Mouse (Mus musculus) midbrain, embryonic 14.5 days (tissue): ENCODE results near the gene Hoxb4. TPM values are rescaled to one million over a fixed set of nuclear protein-coding genes. Genes with fewer than 3 reads are reported as not detected.

ENCODE experiments used
- ATAC-seq: fragments of 200-750 bp; cut with Nextera tagmentation; 2 replicates; pipeline ENCODE4 v1.8.0; 2017; ENCODE audit warnings: moderate number of reproducible peaks, moderate library complexity; ENCODE audit not compliant: low FRiP score, low TSS enrichment
- DNase-seq: peaks from one replicate; pipeline ENCODE4 v3.0.0-alpha.2; 2015
- H3K27ac ChIP-seq: fragments of 300-500 bp; sonication (generic); replicated peaks from 2 replicates; pipeline ENCODE4 v1.5.1; 2014; ENCODE audit warnings: mild to moderate bottlenecking, low read depth, low read length, moderate library complexity
- H3K27me3 ChIP-seq: fragments of 300-500 bp; sonication (generic); 2 replicates; pipeline ENCODE4 v1.6.1; 2014; ENCODE audit warnings: low read length, control low read depth, mixed read lengths; ENCODE audit not compliant: control insufficient read depth, insufficient read depth
- H3K36me3 ChIP-seq: fragments of 300-500 bp; sonication (generic); 2 replicates; pipeline ENCODE4 v1.6.1; 2014; ENCODE audit warnings: low read length, control low read depth; ENCODE audit not compliant: control insufficient read depth, insufficient read depth
- H3K4me1 ChIP-seq: fragments of 300-500 bp; sonication (generic); 2 replicates; pipeline ENCODE4 v1.6.1; 2014; ENCODE audit warnings: mild to moderate bottlenecking, antibody characterized with exemption, low read length, control low read depth; ENCODE audit not compliant: control insufficient read depth, insufficient read depth
- H3K4me2 ChIP-seq: fragments of 300-500 bp; sonication (generic); 2 replicates; pipeline ENCODE4 v1.6.1; 2014; ENCODE audit warnings: mild to moderate bottlenecking, low read length, moderate library complexity
- H3K4me3 ChIP-seq: fragments of 300-500 bp; sonication (generic); replicated peaks from 2 replicates; pipeline ENCODE4 v1.5.1; 2014; ENCODE audit warnings: low read depth, low read length
- H3K9ac ChIP-seq: fragments of 300-500 bp; sonication (generic); replicated peaks from 2 replicates; pipeline ENCODE4 v1.6.1; 2014; ENCODE audit warnings: mild to moderate bottlenecking, low read length, moderate library complexity
- H3K9me3 ChIP-seq: fragments of 300-500 bp; sonication (generic); 2 replicates; pipeline ENCODE4 v1.6.1; 2016; ENCODE audit warnings: low read length, control low read depth, mixed read lengths; ENCODE audit not compliant: control insufficient read depth
- WGBS: fragments of 180-500 bp; shearing (Covaris S2); extraction: QIAGEN DNeasy Blood & Tissue Kit; methylation state at CpG from one replicate; pipeline ENCODE4 v1.1.7; 2014; 5-methylcytosine and 5-hydroxymethylcytosine counted together
- polyA plus RNA-seq: library from polyadenylated mRNA; unstranded; fragments of >200 nt; fragmentation: Nextera tagmentation; extraction: Ambion mirVana; gene quantifications from 2 replicates; pipeline ENCODE4 v1.2.1, GENCODE M21; 2014

Hoxb4 gene
- polyA plus RNA-seq, 1 experiment from 2014 or later: not detected

DNA sequence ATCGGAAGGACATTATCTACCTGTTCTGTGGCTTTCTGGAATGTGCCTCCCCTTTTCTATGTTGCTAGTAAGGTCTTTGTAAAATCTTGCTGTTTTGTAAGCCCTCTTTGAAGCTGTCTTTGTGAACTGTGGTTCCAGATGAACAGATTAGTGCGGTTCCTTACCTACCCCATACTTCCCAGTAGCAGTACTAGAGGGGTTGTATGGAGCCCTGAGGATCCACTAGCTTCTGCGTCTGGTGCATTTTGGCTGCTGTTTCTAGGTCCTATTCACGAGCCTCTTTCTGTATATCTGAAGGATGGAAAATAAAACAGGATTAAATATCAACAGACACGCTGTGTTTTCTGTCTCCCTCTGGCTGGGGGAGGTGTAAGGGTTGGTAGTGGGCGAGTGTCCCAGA is 28.2 kb upstream of the Hoxb4 start:
- H3K4me3 ChIP-seq: no peak overlapping the region
- no peak overlapping the region for H3K27ac ChIP-seq
- no peak for ATAC-seq

DNA sequence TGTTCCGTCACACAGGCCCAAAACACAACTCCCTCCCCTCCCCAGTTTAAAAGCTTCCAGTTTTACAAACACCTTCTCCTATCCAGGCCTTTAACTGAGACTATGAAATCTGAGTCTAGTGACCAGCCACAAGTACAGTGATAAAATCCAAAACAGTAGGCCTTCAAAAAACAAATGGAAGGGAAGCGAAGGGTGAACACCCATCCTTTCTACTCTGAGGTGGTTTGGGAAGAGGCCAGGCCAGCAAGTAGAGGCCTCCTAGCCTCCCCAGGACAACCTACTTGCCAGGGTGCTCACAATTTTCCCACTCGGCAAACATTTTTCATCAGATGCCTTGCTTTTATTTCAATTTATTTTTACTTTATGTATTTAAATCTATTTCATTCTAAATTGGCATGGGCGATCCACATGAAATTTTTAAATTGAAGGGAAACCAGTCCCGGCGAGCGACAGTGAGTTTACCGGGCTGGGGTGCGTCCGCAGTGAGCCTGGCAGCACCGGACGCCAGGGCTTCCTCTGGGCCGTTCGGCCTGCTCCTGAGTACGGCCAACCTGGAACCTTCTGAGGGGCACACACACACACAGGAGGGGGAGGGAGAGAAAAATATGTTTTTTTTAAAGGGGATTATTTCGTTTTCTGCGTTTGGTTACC is 27.2 kb upstream of the Hoxb4 start:
- H3K4me3 ChIP-seq: no peak overlapping the region
- WGBS: 3% methylated on average over 17 of the region's 17 CpGs
- H3K27me3 ChIP-seq: peaks cover 97% of the 10 kb centered on the region
- H3K9me3 ChIP-seq: no peaks in the 10 kb centered on the region
- DNase-seq: no peak
- no peaks in the 10 kb centered on the region for H3K36me3 ChIP-seq
- no peak for ATAC-seq
- no peak overlapping the region for H3K4me2 ChIP-seq
- H3K27ac ChIP-seq: no peak overlapping the region
- no peak overlapping the region for H3K9ac ChIP-seq
- H3K4me1 ChIP-seq: no peaks in the 10 kb centered on the region

More for the DNA sequence above, 28.2 kb upstream of the Hoxb4 start:
- H3K4me1 ChIP-seq: no peaks in the 10 kb centered on the region
- no peaks in the 10 kb centered on the region for H3K36me3 ChIP-seq
- 6% methylated on average over 6 of the region's 6 CpGs for WGBS
- H3K4me2 ChIP-seq: no peak overlapping the region
- DNase-seq: no peak
- no peak overlapping the region for H3K9ac ChIP-seq
- H3K9me3 ChIP-seq: no peaks in the 10 kb centered on the region
- H3K27me3 ChIP-seq: peaks cover 97% of the 10 kb centered on the region

DNA sequence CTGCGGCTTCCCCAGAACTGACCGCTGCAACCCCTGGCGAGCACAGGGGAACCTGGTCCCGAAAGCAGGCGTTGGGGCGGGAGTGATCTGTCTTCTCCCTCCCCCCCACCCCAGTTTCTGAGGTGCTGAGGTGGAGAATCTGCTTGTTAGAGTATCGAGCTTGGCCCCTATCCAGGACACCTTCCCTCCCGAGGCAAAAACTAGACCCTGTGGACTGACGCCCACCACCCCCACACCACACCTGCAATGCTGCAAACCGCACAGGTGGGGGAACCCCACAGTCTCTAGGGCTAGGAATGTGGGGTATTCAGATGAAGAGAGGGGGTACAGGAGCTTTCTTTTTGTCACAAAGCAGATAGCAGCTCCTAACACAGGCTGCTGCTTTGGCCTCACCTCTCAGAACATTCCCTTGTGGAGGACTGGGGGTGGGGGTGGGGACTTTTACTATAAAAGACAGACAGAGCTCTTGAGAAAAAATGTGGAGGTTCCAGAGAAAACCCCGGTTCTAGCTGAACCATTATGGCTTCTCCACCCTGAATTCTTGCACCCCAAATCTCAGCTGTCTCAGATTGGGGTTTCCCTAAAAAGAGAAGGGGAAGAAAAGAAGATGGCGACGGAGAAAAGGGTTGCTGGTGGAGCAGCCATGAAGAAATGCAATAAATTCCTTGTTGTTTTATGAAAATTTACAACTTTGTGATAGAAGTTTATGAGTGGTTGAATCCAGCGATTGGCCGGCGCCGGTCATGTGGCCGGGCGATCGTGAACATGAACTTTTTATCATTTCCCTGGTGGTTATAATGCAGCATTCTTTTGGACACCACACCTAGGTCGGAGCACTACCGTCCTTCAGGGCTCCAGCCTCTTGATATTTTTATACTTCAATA is 26.1 kb upstream of the Hoxb4 start, which contains the start of gene Hoxb6:
Gene Hoxb6, plus strand, starts transcription at position 796 of the 884 bp plus-strand sequence.
- 1% methylated on average over 22 of the region's 22 CpGs for whole genome bisulfite sequencing
- Histone ChIP-seq H3K27ac (no peak within 1 kb of the TSS), H3K9ac (no peak within 1 kb of the TSS), H3K36me3 (no peaks in the 10 kb centered on the region), H3K27me3 (peaks cover 97% of the 10 kb centered on the region), H3K4me3 (no peak within 1 kb of the TSS), H3K4me2 (no peak within 1 kb of the TSS), H3K9me3 (no peaks in the 10 kb centered on the region), H3K4me1 (no peaks in the 10 kb centered on the region)
- ATAC-seq: no peak
- no peak for DNase-seq

DNA sequence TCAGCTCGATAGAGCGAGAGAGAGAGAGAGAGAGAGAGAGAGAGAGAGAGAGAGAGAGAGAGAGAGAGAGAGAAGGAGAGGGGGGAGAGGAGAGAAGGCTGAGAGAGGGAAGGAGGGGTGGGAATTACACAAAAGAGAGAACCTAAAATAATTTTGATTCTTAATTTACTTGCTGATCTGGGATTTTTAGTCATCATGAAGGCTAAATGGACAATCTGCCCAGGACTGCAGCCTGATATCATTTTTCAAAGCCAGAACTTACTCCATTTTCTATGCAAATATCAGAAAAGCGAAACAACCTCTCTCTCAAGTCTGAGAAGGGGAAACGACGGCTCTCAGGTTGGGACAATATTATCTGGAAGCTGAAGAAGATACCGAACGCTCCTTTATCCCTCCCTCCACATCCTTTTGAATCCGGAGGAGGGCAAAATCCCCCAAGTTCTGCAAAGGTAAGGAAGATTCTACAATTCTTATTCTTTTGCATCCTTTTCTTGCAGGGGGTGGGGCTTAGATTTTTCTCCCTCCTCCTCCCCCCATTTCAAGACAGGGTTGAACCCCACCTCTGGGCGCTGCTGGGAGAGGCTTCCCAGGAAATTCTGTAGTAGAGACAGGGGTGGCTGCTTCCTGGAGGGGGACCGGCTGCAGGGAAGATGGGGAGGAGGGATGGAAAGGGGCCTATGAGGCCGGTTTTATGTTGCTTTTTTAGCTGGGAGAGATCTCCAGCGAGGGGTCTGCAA is 25.3 kb upstream of the Hoxb4 start:
- H3K4me3 ChIP-seq: no peak overlapping the region
- ATAC-seq: no peak
- no peaks in the 10 kb centered on the region for H3K4me1 ChIP-seq
- peaks cover 97% of the 10 kb centered on the region for H3K27me3 ChIP-seq
- under 1% methylated on average over 12 of the region's 12 CpGs for WGBS
- H3K36me3 ChIP-seq: no peaks in the 10 kb centered on the region
- DNase-seq: no peak
- no peak overlapping the region for H3K4me2 ChIP-seq
- H3K9ac ChIP-seq: no peak overlapping the region
- no peak overlapping the region for H3K27ac ChIP-seq
- no peaks in the 10 kb centered on the region for H3K9me3 ChIP-seq

DNA sequence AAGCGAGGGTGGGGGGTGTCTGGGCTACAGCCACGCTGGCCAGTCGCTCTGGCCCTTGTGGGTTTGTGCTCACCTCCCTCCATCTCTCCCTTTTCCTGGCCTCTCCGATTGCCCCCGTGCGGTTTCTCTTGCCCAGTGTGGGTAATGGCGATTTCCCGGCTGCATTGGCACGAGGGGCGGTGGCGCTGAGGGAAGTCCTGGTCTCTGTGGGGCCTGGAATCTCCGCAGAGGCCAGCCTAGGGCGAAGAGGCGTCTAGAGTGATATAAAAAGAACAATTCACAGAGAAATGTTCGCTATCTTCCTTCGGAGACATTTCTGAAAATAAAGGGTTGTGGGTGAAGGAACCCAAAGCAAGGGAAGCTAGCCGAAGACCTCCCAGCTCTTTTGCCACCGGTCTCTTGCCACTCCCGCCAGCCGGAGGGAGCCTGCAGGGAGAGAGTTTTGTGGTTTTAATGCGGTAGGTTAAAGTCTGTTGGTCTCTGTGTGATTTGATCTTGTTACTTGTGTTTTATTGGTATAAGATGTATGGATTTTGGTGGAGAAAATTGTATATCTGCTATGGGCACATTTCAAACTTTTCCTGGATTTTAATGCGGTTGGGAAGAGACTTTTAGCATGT is 24.7 kb upstream of the Hoxb4 start:
- Histone ChIP-seq H3K27me3 (peaks cover 97% of the 10 kb centered on the region), H3K36me3 (no peaks in the 10 kb centered on the region), H3K4me3 (no peak overlapping the region), H3K27ac (no peak overlapping the region), H3K4me2 (no peak overlapping the region), H3K9me3 (no peaks in the 10 kb centered on the region), H3K4me1 (no peaks in the 10 kb centered on the region), H3K9ac (no peak overlapping the region)
- ATAC-seq: no peak
- no peak for DNase-seq
- 1% methylated on average over 22 of the region's 22 CpGs for WGBS

DNA sequence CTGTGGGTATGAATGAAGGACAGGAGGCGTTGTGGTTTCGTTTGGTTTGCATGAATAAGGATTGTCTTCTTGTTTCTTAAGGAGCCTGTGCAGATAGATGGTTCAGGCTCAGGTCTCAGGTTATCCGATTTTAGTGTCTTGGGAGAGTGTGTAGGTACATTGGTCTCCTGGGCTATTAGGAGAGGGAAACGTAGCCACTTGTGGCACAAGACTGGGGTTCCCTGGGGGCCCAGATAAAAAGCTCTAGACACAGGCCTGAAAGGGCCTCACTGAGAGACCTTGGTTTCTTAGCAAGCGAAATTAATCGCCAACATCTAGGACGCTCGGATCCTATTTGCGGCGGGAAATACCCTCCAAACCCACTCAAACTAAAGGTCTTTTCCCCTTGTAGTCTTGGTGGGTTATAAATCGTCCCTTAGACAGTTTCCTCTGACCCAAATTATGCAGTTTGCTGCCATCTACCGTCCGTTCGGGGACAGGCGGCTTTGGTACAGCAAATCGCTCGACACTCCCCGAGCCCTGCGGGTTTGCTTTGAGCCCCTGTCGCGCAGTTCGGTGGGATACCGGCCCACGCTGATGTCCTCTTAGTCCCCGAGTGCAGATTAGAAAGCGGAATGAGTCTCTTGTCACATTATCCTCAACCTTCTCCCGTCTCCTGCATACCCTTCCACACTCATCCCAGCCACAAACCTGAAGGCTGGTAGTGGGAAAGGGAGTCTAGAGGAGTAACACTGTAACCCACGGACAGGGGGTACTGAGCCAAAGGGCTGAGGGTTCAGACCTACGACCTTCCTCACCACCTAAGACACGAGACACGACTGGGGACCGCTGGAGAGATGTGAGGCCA is 23.6 kb upstream of the Hoxb4 start:
- peaks cover 98% of the 10 kb centered on the region for H3K27me3 ChIP-seq
- no peak overlapping the region for H3K4me3 ChIP-seq
- no peaks in the 10 kb centered on the region for H3K4me1 ChIP-seq
- no peaks in the 10 kb centered on the region for H3K36me3 ChIP-seq
- H3K27ac ChIP-seq: no peak overlapping the region
- DNase-seq (peak; percentile 87), ATAC-seq (no peak)
- no peak overlapping the region for H3K4me2 ChIP-seq
- no peak overlapping the region for H3K9ac ChIP-seq
- H3K9me3 ChIP-seq: no peaks in the 10 kb centered on the region
- under 1% methylated on average over 32 of the region's 32 CpGs for WGBS

DNA sequence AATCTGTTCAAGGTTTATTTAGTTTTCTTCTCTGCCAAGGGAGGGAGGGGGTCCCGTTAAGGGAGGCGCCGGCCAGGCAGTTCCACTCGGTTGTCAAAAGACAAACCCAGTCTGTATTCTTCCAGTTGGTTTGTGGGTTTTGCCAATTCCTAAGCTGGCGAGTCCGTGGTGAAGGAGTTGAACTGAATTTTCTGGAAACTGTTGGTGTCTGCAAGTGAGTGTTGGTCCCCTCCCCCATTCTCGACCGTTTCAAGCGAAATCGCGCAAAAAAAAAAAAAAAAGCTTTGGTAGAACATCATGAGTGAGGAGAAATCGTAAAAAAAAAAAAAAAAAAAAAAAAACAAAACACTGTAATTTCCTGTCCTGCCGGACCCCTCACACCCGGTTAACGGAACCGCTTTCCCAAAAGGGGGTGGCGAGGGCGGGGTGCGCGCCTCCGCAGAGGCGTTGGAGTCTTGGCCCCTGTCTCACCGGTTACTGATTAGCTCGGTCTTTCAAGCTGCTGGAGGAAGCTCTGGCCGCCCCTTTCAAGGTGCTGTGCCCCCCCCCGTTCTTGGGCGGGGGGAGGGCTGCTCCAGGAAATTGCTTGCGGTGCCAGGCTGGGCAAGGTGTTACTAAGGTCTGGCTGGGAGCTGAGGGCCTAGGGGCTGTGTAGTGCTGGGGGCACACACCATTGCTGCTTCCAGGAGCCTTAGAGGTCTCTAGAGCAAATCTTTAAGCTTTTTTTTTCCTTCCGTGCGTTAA is 22.8 kb upstream of the Hoxb4 start:
- DNase-seq: no peak
- Histone ChIP-seq H3K36me3 (no peaks in the 10 kb centered on the region), H3K4me1 (no peaks in the 10 kb centered on the region), H3K9ac (no peak overlapping the region), H3K27me3 (peaks cover 98% of the 10 kb centered on the region), H3K27ac (no peak overlapping the region), H3K4me2 (no peak overlapping the region), H3K4me3 (no peak overlapping the region), H3K9me3 (no peaks in the 10 kb centered on the region)
- no peak for ATAC-seq
- WGBS: under 1% methylated on average over 30 of the region's 30 CpGs
